Mouse (Mus musculus) mature B cell (primary cell): ENCODE measurements around the gene Arrb1.

Source experiments
- in situ Hi-C: fragments of 300-500 bp; cut with MboI; formaldehyde crosslinking; loops from 2 replicates; pipeline ENCODE4 v1.14.3; 2019

Gene Arrb1

DNA sequence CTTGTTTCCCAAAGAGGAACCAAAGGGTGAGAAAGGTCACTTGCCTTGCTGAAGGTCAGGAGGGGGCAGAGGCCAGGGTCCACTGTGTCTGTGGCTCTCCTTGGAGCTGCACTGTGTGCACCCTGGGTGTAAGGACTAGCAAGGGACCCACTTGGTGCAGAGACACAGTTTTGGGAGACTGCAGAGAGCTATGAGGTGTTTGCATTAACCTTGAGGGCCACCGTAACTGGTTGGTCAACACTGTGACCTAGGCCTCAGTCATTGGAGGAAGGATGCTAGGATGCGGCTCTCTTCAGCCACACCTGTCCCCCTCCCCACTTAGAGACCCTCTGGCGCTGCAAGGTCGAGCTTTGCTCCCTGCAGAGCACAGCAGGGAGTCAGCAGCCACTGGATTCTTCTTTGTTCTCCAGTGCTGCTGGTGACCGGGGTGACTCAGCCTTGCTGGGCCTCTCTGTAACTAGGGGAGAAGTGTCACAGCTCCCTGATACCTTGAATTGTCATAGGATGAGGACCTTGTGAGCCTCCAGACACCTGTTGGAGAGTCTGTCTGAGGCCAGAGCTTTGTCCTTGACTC lies 2.0 kb downstream of the Arrb1 start:
- in situ Hi-C loops: no loop called here

DNA sequence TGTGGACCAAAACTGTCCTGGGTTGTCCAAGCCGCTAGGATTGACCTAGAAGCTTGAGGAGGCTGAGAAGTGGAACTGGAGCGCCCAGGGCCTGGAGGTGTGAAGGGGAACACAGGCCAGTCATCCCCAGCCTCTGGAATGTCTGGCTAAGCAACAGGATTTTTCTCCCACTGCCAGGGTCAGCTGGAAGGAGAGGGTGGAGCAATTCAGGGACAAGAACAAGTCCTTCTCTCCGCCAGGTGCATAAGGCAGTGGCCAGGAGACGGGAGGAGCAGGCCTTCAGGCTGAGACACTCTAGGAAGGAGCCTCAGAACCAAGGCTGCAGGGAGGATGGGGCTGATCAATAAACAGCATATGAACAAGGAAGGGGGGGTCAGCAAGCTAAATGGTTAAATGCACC lies 3.2 kb downstream of the Arrb1 start:
- in situ Hi-C loops: no loop called here

DNA sequence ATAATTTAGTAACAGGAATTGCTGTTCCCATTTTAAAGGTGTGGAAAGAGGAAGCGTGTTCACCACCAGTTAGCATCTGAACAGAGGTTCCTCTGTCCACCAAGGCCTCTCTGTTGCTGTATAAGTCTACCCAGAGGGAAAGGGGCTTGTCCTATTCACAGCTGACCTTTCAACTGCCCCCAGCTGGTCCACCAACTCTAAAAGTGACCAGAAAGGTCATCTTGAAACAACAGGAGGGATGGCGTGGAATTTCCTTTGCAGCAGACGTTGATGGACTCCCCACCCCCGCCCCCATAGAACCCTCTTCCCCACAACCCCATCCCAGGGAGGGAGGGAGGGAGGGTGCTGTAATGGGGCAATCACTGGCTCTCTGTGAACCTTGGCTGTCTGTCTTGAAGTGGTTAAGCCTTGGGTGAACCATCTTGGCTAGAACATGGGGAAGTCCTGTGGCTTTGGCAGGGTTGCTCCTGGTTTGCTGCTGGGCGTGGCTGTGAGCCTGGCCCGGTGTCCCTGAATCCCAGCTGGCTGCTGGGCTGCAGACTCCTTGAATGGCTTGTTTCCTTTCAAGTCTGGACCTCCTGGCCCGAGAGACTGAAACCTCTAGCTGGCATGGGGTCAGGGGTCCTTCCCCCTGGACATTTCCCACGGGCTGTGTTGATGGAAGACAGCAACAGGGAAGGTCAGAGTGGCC lies 4.1 kb downstream of the Arrb1 start:
- in situ Hi-C loops: no loop called here

DNA sequence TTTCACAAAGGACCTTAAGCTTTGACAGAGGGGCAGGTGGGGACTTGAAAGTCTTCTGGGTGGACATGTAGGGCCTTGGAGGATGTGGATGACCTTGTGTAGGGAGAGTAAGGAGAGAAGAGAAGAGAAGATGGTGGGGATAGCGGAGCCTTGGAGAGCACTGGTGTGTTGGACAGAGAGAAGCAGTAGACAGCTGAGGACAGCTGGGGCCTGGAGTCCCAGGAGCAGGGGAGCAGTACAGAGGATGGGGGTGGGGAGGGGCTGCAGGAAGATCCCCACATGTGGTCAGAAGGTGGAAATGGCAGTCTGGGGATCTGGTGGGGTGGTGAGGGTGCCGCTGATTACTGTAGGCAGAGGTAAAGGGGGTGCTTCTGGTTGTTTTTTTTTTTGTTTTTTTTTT lies 4.8 kb downstream of the Arrb1 start:
- in situ Hi-C loops: no loop called here

DNA sequence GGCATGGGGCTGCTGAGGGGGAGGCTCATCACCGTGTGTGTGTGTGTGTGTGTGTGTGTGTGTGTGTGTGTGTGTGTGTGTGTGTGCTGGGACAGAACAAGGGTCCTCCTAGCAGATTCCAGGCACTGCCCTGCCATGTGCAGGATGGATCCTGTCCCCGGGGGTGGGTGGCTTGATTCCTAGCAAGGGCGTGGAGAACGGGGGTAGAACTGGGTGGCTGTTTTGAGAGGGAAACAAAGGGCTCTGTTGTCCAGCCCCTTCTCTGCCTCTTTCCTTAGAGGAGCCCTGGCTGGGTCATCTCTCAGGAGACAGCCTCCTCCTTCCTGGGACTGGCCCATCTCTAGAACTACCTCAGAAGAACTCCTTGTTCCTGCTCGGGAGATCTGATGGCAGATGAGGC lies 5.9 kb downstream of the Arrb1 start:
- in situ Hi-C loops: no loop called here

DNA sequence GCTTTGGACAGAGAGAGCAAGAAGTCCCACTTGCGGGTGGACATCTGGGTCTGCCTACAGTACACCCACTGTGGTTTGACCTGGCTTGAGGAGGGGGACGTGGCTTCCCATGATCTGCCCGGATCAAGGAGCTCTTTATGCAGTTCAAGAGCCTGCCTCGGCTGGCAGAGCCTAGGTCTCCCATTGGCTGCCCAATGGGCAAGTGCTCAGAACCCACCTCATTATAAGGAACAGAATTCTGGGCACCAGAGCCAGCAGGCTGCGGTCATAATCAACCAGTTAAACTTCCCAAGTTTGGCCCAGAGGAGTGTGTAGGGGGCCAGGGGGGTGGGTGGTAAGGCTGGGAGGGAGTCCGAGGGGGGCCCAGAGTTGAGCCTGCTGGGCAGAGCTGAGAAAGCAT lies 9.0 kb downstream of the Arrb1 start:
- in situ Hi-C loops: no loop called here

DNA sequence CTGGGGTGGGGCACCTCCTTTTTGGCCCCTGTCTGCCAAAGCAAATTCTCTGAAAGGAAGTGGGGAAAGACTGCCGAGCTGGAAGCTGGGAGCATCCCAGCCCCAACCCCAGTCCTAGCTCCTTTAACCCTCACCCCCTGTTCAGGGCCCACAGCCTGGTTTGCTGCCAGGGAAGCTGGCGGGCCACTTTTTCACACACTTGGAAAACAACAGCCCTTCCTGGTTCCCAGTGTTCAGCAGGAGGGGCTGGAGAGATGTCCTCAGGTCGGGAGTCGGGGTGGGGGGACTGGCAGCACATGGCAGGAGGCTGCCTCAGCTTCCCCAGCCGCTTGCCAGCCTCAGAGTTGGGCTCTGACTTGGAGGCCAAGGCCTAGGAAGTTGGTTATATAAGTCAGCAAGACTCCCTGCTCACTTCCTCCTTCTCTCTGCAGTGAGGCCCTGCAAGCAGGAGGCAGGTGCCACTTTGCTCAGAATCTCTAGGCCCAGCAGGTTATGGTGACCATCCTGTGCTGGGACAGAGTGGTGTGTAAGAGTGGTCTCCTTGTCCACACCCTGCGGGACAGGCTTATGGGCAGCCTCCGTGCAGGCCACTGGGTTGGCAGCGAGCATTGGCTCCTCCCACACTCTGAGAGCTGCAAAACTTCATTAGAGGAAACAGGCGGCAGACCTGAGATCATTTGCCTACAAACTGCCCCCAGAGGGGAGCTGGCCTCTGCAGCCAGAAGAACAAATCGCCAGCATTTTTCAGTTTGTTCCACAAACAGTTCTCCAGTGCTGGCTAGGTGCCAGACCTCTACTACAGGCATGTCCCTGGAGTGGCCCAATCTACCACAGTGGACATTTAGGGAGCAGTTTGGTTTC lies 10.8 kb downstream of the Arrb1 start:
- in situ Hi-C loops: no loop called here

DNA sequence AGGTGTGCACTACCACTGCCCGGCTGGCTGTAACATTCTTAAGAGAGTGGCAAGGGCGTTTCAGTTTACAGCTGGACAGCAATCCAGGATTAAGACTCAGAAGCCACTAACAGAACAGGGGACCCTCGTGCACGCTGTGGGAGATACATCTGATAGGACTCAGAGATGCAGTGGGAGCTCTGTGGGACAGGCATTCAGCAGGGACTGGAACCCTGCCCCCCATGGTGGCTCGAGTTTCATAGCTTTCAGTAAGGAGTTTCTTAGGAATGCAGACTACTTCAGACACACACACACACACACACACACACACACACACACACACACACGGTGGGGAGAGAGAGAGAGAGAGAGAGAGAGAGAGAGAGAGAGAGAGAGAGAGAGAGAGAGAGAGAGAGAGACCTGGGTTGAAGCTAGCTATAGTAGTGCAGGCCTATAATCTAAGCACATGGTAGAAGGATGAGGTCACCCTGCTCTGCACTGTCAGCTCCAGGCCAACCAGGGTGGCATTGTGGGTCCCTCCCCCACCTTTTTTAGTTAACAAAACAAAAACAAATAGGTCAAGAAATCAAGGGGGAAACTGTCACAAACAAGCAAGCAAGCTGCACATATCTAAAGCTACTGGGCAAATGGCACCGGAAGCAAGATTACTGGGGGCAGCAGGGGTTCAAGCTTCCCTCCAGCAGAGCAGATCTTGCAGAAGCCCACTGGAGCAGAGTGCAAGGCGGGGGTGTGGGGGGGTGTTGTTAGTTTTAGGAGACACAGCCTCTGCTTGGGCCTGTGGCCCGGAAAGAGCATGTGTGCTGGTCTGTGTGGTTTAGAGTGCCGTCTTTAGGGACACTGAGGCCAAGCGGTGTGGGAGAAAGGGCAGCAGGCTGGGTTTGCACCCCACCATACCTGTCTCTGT lies 12.6 kb downstream of the Arrb1 start:
- in situ Hi-C loops: no loop called here

DNA sequence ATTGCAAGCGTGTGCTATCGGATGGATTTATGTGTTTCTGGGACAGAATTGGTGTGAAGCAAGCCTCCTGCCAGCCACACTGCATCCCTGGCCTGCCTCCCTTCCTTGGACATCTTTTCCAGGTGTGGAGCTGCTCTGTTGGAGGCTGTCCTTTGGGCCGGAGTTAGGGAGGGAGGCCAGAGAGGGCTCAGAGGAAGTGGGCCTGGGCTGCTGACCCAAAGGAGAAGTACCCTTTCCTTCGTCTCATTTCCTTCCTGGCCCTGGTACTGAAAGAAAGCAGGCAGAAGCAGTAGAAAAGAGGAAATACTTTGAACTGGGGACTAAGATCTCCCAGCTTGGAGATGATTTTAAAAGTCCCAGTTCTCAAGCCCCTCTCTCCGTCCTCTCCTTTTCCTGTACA lies 14.4 kb downstream of the Arrb1 start:
- in situ Hi-C loops: loop anchor here (5.0 kb wide), 1 partner anchor 42 kb away; no protein-coding TSS in a partner anchor

DNA sequence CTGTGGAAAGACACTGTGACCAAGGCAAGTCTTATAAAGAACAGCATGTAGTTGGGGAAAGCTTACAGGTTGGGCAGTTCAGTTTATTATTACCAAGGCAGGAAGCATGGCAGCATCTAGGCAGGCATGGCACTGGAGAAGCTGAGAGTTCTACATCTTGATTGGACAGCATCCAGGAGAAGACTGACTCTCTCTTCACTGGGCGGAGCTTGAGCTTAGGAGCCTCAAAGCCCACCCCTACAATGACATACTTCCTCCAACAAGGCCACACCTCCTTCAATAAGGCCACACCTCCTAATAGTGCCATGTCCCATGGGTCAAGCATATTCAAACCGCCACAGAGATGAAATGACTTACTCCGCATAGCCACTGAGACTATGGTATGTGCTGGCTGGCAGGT lies 16.4 kb downstream of the Arrb1 start:
- in situ Hi-C loops: loop anchor here (5.0 kb wide), 1 partner anchor 44 kb away; no protein-coding TSS in a partner anchor

DNA sequence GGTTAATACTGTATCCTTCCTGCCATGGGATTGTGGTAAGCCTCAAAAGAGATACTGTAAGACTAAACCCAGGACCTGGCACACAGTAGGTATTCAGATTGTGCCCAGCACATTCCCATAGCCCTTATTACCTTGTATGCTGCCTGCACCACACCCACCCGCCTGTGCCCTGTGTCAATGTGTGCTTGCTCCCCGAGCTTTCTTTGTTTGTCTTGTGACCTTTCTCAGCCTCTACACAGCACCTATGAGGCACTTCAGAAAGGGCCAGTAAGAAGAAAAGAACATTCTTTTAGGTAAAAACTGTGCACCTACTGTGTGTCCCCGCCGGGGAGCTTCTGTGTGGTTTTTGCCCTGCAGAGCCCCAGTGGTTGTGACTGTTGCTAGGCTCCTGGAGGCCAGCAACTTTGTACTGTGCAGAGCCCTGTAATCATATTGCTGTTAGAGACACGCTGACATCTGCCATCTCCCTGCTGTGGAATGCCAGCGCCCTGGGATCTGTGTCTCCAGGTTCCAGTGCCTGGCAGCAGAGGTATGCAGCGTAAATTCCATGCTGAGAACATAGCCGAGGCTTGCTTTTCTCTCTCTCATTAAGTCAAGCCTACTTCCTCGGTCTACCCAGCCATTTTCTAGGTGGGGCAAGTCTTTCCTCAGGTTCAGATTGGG lies 18.1 kb downstream of the Arrb1 start:
- in situ Hi-C loops: loop anchor here (5.0 kb wide), 1 partner anchor 46 kb away; no protein-coding TSS in a partner anchor

DNA sequence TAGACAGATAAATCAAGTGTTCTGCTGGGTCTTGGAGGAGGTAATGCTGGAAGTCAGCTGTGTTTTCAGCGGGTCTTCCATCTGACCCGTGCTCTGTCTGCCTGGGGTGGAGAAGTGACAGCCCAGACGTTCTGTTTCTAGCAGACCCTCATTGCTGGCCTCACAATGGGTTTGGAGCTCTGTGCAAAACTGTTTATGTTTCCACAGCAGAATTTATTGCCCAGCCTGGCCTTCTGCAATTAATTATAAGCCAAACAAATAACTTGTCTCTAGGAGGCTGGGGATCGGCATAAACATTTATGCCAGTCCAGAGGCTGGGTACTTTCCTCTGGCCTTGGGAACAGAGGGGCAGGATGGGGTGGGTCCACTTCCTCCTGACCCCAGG lies 18.6 kb downstream of the Arrb1 start:
- in situ Hi-C loops: loop anchor here (5.0 kb wide), 1 partner anchor 47 kb away; no protein-coding TSS in a partner anchor

DNA sequence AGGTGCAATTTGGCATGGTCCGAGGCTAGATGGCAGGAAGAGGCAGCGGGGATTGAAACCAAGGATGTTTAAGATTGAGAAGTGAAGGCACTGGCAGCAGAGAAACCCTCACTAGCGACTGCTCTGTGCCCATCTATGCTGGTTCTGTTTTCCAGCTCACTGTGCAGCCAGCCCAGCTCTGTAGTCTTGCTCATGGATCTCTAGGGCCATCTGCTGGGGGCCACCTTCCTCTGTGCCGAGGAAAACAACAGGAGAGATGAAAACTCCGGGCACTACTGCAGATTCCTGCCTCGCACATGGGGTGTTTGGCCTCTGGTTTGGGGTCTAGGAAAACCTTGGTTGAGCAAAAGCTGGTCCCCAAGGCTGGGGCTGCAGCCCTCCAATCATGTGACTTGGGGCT lies 20.6 kb downstream of the Arrb1 start:
- in situ Hi-C loops: no loop called here

DNA sequence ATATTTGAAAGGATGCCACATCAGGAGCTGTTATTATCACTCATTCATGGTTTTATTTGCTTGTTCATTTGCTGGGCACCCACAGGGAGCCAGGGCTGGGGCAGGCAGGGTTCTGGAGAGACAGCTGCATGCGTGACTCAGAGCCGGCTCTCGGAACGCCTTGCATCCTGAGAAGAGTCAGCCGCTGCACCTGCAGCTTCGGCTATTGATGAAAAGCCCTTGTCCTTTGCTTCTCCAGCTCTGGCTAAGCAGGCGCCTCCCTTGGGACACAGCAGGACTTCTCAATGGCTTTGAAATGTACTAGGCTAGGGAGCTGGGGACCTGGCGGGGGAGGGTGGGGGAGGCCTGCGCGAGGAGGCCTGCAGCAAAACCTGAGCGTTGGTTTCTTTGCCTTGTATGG lies 23.8 kb downstream of the Arrb1 start:
- in situ Hi-C loops: no loop called here

DNA sequence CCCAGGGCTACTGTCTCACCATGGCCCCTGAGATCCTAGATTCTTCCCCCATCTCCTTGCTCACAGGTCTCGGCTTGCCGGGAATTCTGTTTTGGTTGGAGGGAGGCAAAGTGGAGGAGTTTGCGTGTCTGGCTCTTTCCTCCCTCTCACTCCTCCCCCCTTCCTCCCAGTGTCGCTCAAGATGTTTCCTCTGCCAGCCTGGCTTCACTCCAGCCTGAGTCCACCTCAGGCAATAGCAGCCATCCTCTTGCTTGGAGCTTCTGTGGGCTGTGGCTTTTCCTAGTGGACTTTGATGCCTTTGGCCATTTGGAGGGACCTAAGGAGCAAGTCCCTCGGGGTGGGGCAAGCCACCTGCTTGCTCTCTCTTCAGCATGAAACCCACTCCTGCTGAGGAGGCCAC lies 27.2 kb downstream of the Arrb1 start:
- in situ Hi-C loops: no loop called here

DNA sequence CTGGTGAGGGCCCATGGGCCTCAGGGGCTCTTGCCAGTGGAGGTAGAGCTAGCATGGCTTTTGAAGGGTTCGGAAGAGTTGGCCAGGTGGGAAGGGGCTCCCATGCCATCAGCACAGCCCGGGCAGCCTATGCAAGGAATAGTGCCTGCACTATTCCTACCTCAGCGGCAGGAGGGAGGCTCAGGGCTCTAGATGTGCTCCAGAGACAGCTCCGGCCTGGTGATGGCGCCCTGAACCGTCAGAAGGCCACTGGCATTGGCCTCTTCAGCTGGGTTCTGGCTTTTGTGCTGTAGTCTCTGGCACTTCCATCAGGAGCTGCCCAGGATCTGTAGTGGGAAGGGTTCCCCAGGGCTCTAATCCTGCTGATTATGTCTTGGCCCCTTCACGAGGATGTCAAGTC lies 28.0 kb downstream of the Arrb1 start:
- in situ Hi-C loops: no loop called here

DNA sequence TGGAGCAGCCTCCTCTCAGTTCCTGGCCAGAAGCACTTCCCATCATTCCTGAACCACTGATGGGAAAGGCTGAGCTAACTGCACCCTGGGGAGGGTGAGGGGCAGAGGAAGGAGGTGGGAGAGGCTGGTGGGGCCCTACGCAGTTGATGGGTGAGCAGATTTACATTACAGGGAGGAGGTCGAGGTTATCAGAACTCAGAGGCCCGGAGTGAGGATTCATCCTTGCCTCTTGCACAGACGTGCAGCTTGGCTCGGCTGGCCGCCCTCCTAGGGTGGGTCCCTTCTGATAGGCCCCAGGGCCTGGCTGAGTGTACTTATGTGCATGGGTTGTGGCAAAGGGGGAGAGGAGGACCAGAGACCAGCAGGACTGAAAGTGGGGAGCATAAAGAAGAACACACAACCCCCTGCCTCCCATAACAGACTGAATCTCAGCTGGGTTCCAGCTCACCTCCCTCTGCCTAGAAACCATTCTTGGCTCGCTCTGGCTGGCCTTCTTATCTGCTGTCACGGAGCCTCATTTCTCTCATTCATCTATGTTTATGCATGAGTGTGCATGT lies 30.1 kb downstream of the Arrb1 start:
- in situ Hi-C loops: no loop called here

DNA sequence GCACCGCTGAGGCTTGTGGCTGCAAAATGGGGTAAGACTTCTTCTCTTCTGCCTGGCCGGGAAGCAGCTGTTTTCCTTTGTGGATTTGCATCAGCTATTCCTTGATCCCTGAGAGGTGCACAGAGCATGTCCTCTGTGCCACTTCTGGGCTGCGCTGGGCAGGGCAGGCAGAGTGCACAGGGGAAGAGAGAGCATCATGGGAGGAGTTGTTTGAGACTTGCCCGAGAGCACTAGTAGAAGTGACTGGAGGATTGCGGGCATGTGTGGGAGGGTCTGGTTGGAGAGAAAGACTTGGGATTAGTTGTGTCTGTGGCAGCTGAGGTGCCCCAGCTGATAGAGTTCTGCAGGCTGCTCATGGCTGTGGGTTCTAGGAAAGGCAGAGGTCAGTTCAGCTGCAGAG lies 35.4 kb downstream of the Arrb1 start:
- in situ Hi-C loops: no loop called here

DNA sequence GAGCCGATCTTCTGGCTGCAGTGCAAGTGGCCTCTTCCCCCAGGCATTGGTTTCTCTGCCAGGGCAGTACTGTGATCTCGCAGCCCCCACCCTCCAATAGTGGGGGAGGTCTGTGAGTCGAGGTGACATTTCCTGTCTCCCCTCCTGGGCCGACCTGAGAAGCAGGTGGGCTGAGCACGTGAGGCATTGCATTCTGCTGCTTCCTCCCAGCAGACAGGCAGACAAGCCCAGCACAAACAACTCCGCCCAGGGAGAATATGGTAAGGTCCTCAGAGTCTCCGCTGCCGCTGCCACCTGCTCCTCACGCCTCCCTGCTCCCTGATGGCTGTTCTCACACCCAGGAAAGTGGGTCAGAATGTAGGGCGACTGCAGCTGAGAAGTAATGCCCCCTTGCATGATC lies 37.7 kb downstream of the Arrb1 start:
- in situ Hi-C loops: no loop called here

DNA sequence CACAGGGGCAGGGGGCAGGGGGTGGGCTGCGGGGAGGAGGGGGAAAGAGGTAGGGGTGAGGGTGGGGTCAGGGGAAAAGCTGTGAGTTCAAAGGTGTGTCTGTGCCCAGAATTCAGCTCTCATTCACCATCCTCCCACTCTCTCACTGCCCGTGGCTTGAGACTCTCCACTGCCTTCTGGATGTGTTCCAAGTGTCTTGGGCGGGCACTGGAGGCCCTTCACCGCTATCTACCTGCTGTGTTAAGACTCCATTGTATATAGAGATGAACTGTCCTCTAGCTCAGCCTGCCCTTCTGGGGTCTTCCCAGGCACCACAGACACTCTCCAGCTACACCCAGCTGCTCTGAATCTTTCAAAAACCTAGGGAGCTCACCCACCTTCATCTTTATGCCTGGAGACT lies 38.1 kb downstream of the Arrb1 start:
- in situ Hi-C loops: no loop called here

DNA sequence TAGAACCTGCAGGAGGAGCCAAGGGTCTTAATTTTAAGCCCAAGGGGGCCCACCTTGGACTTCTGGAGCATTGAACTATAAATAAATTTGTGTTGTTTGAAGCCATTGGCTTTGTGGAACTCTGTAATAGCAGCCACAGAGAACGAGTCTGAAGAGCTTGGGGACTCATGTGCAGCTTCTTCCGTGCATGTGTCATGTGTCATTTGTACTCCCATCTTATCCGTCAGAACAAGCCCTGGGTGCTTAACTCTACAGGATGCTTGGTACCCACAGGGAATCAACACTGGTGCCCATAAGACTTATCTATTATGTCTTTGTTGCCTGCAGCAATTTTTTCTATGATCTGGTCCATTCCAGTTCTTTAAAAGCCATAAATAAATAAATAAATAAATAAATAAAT lies 43.0 kb downstream of the Arrb1 start:
- in situ Hi-C loops: no loop called here
